Mouse (Mus musculus): ENCODE results near the gene Kif3c. TPM values are rescaled to one million over a fixed set of nuclear protein-coding genes. Genes with fewer than 3 reads are reported as not detected.

Gene Kif3c
- polyA plus RNA-seq, 1 experiment from 2014 or later = 6.4 TPM

DNA sequence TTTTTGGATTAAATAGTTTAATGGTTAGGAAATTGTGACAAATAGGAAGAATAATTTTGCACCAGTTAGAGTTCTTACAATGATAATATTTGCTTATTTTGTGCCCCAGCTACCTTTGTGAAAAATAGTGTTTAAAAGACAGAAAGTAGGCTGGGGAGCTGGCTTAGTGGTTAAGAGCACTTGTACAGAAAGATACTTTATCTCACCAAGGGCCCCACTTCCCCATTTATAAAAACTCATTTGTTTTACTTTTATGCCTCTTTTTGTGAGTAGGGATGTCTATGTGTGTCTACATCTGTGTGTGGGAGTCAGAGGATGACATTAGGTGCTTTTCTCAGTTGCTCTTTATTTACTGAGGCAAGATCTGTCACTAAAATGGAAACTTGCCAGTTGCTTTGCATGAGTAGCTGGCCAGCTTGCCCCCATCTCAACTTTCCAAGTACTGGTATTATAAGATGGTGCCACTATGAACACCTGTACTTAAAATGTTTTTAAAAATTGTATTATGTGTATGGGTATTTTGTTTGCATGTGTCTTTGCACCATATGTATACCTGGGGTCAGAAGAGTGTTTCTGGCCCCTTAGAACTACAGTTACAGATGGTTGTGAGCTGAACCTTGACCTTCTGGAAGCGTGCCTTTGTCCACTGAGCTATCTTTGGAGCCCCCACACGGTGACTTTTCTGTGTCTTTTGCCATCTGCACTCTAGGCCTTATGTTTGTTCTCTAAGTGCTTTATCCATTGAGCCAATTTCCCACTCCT is 64.9 kb downstream of the Kif3c start:
- Histone ChIP-seq H3K36me3 (ENCODE audit: insufficient read depth, low read length) (0 out of 2 replicates have a peak, but pooled peaks cover 2% of the 10 kb centered on the region), H3K27me3 (ENCODE audit: insufficient read depth, low read length) (no peaks in the 10 kb centered on the region), H3K9ac (ENCODE audit: low read depth, low read length) (no peak overlapping the region), H3K4me2 (ENCODE audit: low read length) (no peak overlapping the region), H3K4me1 (replicated peaks; ENCODE audit: insufficient read depth, low read length) (peaks cover 6% of the 10 kb centered on the region), H3K9me3 (replicated peaks; ENCODE audit: low read length) (no peaks in the 10 kb centered on the region), H3K4me3 (replicated peaks; ENCODE audit: low read depth, low read length) (no peak overlapping the region), H3K27ac (no peak overlapping the region)
- TF ChIP-seq CTCF (IDR thresholded peaks at IDR 0.05; ENCODE audit: low read depth) = no peak
- ATAC-seq (replicated peaks; ENCODE audit: low FRiP score, low read depth) (no peak), DNase-seq (ENCODE audit: low spot score) (no peak)
- WGBS = 63% methylated on average over 2 of the region's 2 CpGs

DNA sequence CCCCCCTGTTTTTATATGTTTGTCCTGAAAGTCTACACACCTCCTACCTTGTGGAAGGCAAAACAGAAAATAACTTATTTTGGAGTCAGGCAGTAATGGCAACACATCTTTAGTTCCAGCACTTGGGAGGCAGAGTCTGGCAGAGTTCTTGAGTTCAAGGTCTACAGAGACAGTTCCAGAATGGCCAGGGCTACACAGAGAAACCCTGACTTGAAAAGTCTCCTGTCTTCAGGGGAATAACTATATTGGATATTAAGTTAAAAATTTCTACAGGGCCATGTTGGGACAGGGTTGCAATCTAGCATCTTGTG is 65.5 kb downstream of the Kif3c start:
- Histone ChIP-seq H3K27ac (no peak overlapping the region), H3K36me3 (ENCODE audit: insufficient read depth, low read length) (0 out of 2 replicates have a peak, but pooled peaks cover 2% of the 10 kb centered on the region), H3K4me3 (replicated peaks; ENCODE audit: low read depth, low read length) (no peak overlapping the region), H3K9me3 (replicated peaks; ENCODE audit: low read length) (no peaks in the 10 kb centered on the region), H3K4me1 (replicated peaks; ENCODE audit: insufficient read depth, low read length) (peaks cover 3% of the 10 kb centered on the region), H3K9ac (ENCODE audit: low read depth, low read length) (no peak overlapping the region), H3K4me2 (ENCODE audit: low read length) (no peak overlapping the region), H3K27me3 (ENCODE audit: insufficient read depth, low read length) (no peaks in the 10 kb centered on the region)
- DNase-seq (ENCODE audit: low spot score) (no peak), ATAC-seq (replicated peaks; ENCODE audit: low FRiP score, low read depth) (no peak)
- no peak for TF ChIP-seq CTCF (IDR thresholded peaks at IDR 0.05; ENCODE audit: low read depth)

GRCm38 (mm10) chr12:3430985-3431384 is 66.1 kb downstream of the Kif3c start:
- no peak for TF ChIP-seq CTCF (IDR thresholded peaks at IDR 0.05; ENCODE audit: low read depth)
- no peak overlapping the region for H3K4me3 ChIP-seq (replicated peaks; ENCODE audit: low read depth, low read length)
- H3K36me3 ChIP-seq (ENCODE audit: insufficient read depth, low read length) = 0 out of 2 replicates have a peak, but pooled peaks cover 2% of the 10 kb centered on the region
- no peak overlapping the region for H3K9ac ChIP-seq (ENCODE audit: low read depth, low read length)
- no peaks in the 10 kb centered on the region for H3K27me3 ChIP-seq (ENCODE audit: insufficient read depth, low read length)
- ATAC-seq (replicated peaks; ENCODE audit: low FRiP score, low read depth) (no peak), DNase-seq (ENCODE audit: low spot score) (no peak)
- H3K27ac ChIP-seq = no peak overlapping the region
- no peak overlapping the region for H3K4me2 ChIP-seq (ENCODE audit: low read length)
- no peaks in the 10 kb centered on the region for H3K4me1 ChIP-seq (replicated peaks; ENCODE audit: insufficient read depth, low read length)
- H3K9me3 ChIP-seq (replicated peaks; ENCODE audit: low read length) = no peaks in the 10 kb centered on the region

GRCm38 (mm10) chr12:3433736-3434135 is 68.8 kb downstream of the Kif3c start:
- Histone ChIP-seq H3K4me2 (ENCODE audit: low read length) (no peak overlapping the region), H3K4me3 (replicated peaks; ENCODE audit: low read depth, low read length) (no peak overlapping the region), H3K27ac (no peak overlapping the region), H3K9me3 (replicated peaks; ENCODE audit: low read length) (no peaks in the 10 kb centered on the region), H3K36me3 (ENCODE audit: insufficient read depth, low read length) (0 out of 2 replicates have a peak, but pooled peaks cover 2% of the 10 kb centered on the region), H3K4me1 (replicated peaks; ENCODE audit: insufficient read depth, low read length) (no peaks in the 10 kb centered on the region), H3K27me3 (ENCODE audit: insufficient read depth, low read length) (no peaks in the 10 kb centered on the region), H3K9ac (ENCODE audit: low read depth, low read length) (no peak overlapping the region)
- DNase-seq (ENCODE audit: low spot score) = no peak
- no peak for TF ChIP-seq CTCF (IDR thresholded peaks at IDR 0.05; ENCODE audit: low read depth)
- WGBS = 44% methylated on average over 1 of the region's 1 CpGs
- no peak for ATAC-seq (replicated peaks; ENCODE audit: low FRiP score, low read depth)

DNA sequence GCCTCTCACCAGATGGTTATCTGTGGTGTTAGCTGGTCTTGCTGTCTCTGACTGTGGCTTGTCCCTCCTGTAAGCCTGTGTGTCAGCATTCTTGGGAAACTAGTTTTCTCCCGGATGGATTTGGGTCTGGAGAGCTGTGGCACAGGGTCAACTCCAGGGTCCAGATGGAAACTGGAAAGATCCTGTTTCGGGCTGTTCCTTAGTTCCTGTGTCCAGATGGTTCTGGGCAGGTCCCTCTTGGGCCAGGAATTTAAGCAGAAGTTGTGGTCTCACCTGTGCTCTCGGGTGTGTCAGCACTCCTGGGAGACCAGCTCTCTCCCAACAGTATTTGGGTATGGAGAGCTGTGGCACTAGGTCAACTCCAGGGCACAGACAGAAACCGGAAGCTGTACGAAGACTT is 71.5 kb downstream of the Kif3c start:
- no peak overlapping the region for H3K4me3 ChIP-seq (replicated peaks; ENCODE audit: low read depth, low read length)
- 85% methylated on average over 5 of the region's 5 CpGs for WGBS
- no peaks in the 10 kb centered on the region for H3K9me3 ChIP-seq (replicated peaks; ENCODE audit: low read length)
- DNase-seq (ENCODE audit: low spot score) = no peak
- no peak overlapping the region for H3K27ac ChIP-seq
- TF ChIP-seq CTCF (IDR thresholded peaks at IDR 0.05; ENCODE audit: low read depth) = no peak
- no peak for ATAC-seq (replicated peaks; ENCODE audit: low FRiP score, low read depth)
- H3K9ac ChIP-seq (ENCODE audit: low read depth, low read length) = no peak overlapping the region
- no peaks in the 10 kb centered on the region for H3K27me3 ChIP-seq (ENCODE audit: insufficient read depth, low read length)
- no peak overlapping the region for H3K4me2 ChIP-seq (ENCODE audit: low read length)
- H3K36me3 ChIP-seq (ENCODE audit: insufficient read depth, low read length) = 0 out of 2 replicates have a peak, but pooled peaks cover 2% of the 10 kb centered on the region
- no peaks in the 10 kb centered on the region for H3K4me1 ChIP-seq (replicated peaks; ENCODE audit: insufficient read depth, low read length)

DNA sequence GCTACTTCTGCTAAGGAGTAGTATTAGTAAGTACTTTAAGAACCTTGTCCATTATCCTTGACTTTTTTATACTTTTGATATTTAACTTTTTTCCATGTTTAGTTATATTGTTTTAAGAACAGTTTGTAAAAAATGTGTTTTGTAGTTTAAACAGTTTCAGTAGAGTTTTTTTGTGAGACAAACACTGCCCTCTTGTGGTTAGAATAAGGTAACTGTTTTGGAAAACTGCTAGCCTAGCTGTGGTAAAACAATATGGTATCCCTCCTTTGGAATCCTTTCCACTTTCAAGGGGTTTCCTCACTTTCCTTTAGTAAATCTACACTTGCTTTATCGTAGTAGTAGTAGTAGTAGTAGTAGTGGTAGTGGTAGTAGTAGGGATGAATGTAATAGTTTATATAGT is 72.9 kb downstream of the Kif3c start:
- 89% methylated on average over 1 of the region's 1 CpGs for WGBS
- Histone ChIP-seq H3K4me1 (replicated peaks; ENCODE audit: insufficient read depth, low read length) (no peaks in the 10 kb centered on the region), H3K4me3 (replicated peaks; ENCODE audit: low read depth, low read length) (no peak overlapping the region), H3K27me3 (ENCODE audit: insufficient read depth, low read length) (no peaks in the 10 kb centered on the region), H3K27ac (no peak overlapping the region), H3K9ac (ENCODE audit: low read depth, low read length) (no peak overlapping the region), H3K4me2 (ENCODE audit: low read length) (no peak overlapping the region), H3K36me3 (ENCODE audit: insufficient read depth, low read length) (0 out of 2 replicates have a peak, but pooled peaks cover 2% of the 10 kb centered on the region), H3K9me3 (replicated peaks; ENCODE audit: low read length) (no peaks in the 10 kb centered on the region)
- DNase-seq (ENCODE audit: low spot score) (peak; percentile 31), ATAC-seq (replicated peaks; ENCODE audit: low FRiP score, low read depth) (no peak)
- TF ChIP-seq CTCF (IDR thresholded peaks at IDR 0.05; ENCODE audit: low read depth) = peak; percentile 52

DNA sequence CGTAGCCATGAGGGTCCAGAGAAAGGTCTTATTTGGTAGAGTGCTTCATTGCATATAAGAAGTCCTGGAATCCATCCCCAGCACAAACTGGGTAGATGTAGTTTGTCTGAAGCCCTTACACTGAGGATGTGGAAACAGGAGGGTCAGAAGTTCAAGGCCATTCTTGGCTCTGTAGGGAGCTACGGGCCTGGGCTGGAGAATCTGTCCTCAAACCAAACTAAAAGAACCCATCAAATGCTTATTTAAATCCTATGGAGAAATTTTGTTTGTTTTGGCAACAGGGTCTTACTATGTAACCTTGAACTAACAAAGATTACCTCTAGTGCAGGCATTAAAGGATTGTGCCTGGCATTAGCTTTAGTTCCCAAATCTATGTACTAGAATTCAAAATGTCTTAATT is 76.0 kb downstream of the Kif3c start:
- no peaks in the 10 kb centered on the region for H3K36me3 ChIP-seq (ENCODE audit: insufficient read depth, low read length)
- no peaks in the 10 kb centered on the region for H3K27me3 ChIP-seq (ENCODE audit: insufficient read depth, low read length)
- 86% methylated on average over 2 of the region's 2 CpGs for WGBS
- H3K9me3 ChIP-seq (replicated peaks; ENCODE audit: low read length) = no peaks in the 10 kb centered on the region
- ATAC-seq (replicated peaks; ENCODE audit: low FRiP score, low read depth) (no peak), DNase-seq (ENCODE audit: low spot score) (no peak)
- no peak overlapping the region for H3K4me3 ChIP-seq (replicated peaks; ENCODE audit: low read depth, low read length)
- H3K27ac ChIP-seq = no peak overlapping the region
- H3K4me2 ChIP-seq (ENCODE audit: low read length) = no peak overlapping the region
- no peak overlapping the region for H3K9ac ChIP-seq (ENCODE audit: low read depth, low read length)
- no peak for TF ChIP-seq CTCF (IDR thresholded peaks at IDR 0.05; ENCODE audit: low read depth)
- no peaks in the 10 kb centered on the region for H3K4me1 ChIP-seq (replicated peaks; ENCODE audit: insufficient read depth, low read length)
